Mouse (Mus musculus): Measurements from ENCODE around the gene Tmcc2. TPM values are rescaled to one million over a fixed set of nuclear protein-coding genes. Genes with fewer than 3 reads are reported as not detected.

Tmcc2 gene
- 21.0 and 26.1 TPM in 2 replicates for polyA plus RNA-seq (2015; fragmentation: Nextera tagmentation; extraction: Ambion mirVana)

DNA sequence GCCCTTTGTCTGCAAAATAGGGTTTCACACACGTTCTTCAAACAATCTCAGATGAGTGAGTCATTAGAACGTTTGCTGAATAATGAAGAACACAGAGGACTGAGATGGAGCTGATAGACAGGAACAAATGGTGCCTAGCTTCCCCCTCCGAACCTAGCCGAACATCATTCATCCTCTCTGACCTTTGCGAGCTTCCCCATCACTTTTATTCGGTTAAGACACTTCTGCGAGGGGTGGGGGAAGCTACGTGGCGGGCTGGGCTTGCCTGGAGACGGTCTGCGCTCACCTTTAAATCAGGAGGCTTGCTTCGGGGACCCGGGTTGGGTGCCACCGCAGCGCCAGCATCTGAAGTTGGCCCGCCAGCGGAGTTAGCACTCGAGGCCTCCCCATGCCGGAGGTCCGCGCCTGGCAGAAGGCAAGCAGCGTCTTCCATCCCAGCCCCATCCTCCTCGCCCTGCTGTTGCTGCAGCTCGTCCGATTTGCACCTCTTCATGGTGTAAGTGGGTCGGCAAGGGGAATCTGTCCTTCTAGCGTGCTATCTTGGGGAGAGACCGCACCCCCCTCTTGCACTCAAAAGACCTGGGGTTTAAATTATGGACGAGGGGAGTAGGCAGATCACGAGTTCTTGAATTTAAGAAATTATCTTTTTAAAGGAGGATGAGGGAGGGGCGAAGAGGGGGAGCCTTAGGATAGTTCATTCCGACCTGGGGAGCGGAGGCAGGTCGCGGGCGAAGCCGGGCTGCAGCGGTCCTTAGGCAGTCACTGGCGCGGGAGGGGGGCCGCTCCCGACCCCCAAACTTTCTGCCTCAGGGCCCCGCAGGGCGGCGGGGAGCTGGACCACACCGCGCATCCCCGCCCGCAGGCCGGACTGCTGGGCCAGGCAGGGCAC lies at the start of gene Tmcc2:
Gene Tmcc2 (minus strand): TSS at position 591 of the 889 bp plus-strand sequence.
- H3K36me3 ChIP-seq: no peaks in the 10 kb centered on the region
- peak within 1 kb of the TSS; percentile 97 for H3K9ac ChIP-seq (replicated peaks)
- H3K4me2 ChIP-seq (replicated peaks): peak within 1 kb of the TSS; percentile 91
- under 1% methylated on average over 40 of the region's 50 CpGs for WGBS
- peaks cover 59% of the 10 kb centered on the region for H3K4me1 ChIP-seq (replicated peaks)
- no peaks in the 10 kb centered on the region for H3K27me3 ChIP-seq
- peak; percentile 40 for ATAC-seq
- H3K4me3 ChIP-seq (replicated peaks): peak within 1 kb of the TSS; percentile 78
- H3K9me3 ChIP-seq: no peaks in the 10 kb centered on the region
- peak within 1 kb of the TSS; percentile 93 for H3K27ac ChIP-seq

DNA sequence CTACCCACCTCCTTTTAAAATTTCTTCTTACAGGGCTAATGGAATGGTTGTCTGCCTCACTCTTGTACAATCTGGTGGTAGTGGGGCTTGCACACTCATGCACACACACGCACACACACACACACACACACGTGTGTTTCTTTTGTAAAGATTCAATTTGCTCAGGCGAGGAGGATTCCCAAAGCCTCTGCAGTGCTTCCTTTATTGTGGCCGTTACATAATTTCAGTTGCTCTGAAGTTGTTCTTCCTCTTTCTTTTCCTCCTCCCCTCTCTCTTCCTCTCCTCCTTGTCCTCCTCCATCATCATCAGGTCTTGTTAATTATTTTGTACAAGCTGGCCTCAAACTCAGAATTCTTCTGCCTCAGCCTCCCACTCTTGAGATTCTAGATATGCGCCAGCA lies 46.3 kb upstream of the Tmcc2 start:
- Histone ChIP-seq H3K27me3 (no peaks in the 10 kb centered on the region), H3K9me3 (no peaks in the 10 kb centered on the region), H3K27ac (no peak overlapping the region), H3K4me3 (replicated peaks) (no peak overlapping the region), H3K36me3 (peaks cover 43% of the 10 kb centered on the region), H3K4me2 (replicated peaks) (no peak overlapping the region), H3K4me1 (replicated peaks) (peaks cover 6% of the 10 kb centered on the region; the same call in 1 of the 2 replicates), H3K9ac (replicated peaks) (no peak overlapping the region)
- ATAC-seq: no peak
- 88% methylated on average over 5 of the region's 5 CpGs for WGBS

GRCm38 (mm10) chr1:132436960-132437359 lies 45.9 kb upstream of the Tmcc2 start:
- Histone ChIP-seq H3K4me3 (replicated peaks) (no peak overlapping the region), H3K9me3 (no peaks in the 10 kb centered on the region), H3K27ac (no peak overlapping the region), H3K4me1 (replicated peaks) (peaks cover 7% of the 10 kb centered on the region), H3K36me3 (peaks cover 39% of the 10 kb centered on the region), H3K9ac (replicated peaks) (no peak overlapping the region), H3K27me3 (no peaks in the 10 kb centered on the region), H3K4me2 (replicated peaks) (no peak overlapping the region)
- no peak for ATAC-seq
- WGBS: 69% methylated on average over 1 of the region's 1 CpGs

DNA sequence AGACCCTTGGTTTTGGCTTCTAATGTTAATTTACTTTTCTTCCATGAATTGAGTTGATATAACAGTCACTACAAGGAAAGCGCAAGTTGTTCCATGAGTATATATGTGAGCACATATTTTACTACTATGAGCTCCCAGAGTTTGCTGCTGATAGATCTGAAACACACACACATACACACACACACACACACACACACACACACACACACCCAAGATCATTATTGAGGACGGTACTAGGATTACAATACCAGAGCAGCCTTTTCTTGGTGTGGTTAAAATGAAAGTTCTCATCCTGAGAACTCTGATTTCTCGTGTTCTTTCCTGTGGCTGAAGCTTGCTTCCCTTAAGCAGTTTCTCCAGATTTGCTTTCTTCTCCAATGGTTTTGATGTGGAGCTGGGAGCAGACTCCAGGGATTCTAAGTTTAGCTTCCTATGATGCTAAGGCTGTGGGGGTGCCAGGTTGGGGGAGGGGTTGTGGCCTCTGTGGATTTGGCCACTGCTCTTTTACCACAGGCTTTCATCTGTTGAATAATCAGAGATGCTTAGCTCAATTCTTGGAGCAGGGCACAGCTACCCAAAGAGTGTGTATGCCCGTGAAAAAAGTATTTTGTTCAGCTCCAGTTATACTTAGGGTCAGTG lies 45.4 kb upstream of the Tmcc2 start:
- H3K9ac ChIP-seq (replicated peaks): no peak overlapping the region
- no peak overlapping the region for H3K4me3 ChIP-seq (replicated peaks)
- no peak overlapping the region for H3K27ac ChIP-seq
- ATAC-seq: no peak
- H3K9me3 ChIP-seq: no peaks in the 10 kb centered on the region
- WGBS: 76% methylated on average over 4 of the region's 4 CpGs
- H3K36me3 ChIP-seq: peaks cover 35% of the 10 kb centered on the region
- peaks cover 12% of the 10 kb centered on the region for H3K4me1 ChIP-seq (replicated peaks)
- H3K4me2 ChIP-seq (replicated peaks): no peak overlapping the region
- H3K27me3 ChIP-seq: no peaks in the 10 kb centered on the region

- WGBS: 93% methylated on average over 12 of the region's 12 CpGs
- peaks cover 17% of the 10 kb centered on the region for H3K36me3 ChIP-seq
- no peaks in the 10 kb centered on the region for H3K9me3 ChIP-seq
- H3K4me2 ChIP-seq (replicated peaks): no peak overlapping the region
- no peak for ATAC-seq
- H3K27ac ChIP-seq: no peak overlapping the region
- H3K4me1 ChIP-seq (replicated peaks): peaks cover 25% of the 10 kb centered on the region
- no peak overlapping the region for H3K9ac ChIP-seq (replicated peaks)
- no peak overlapping the region for H3K4me3 ChIP-seq (replicated peaks)
- H3K27me3 ChIP-seq: no peaks in the 10 kb centered on the region
Measured at GRCm38 (mm10) chr1:132434032-132434431, 43.0 kb upstream of the Tmcc2 start.

GRCm38 (mm10) chr1:132433349-132433748 lies 42.3 kb upstream of the Tmcc2 start:
- WGBS: 68% methylated on average over 5 of the region's 5 CpGs
- Histone ChIP-seq H3K4me3 (replicated peaks) (no peak overlapping the region), H3K27ac (no peak overlapping the region), H3K9ac (replicated peaks) (no peak overlapping the region), H3K9me3 (no peaks in the 10 kb centered on the region), H3K4me1 (replicated peaks) (peaks cover 25% of the 10 kb centered on the region), H3K36me3 (peaks cover 17% of the 10 kb centered on the region), H3K27me3 (no peaks in the 10 kb centered on the region), H3K4me2 (replicated peaks) (no peak overlapping the region)
- no peak for ATAC-seq

DNA sequence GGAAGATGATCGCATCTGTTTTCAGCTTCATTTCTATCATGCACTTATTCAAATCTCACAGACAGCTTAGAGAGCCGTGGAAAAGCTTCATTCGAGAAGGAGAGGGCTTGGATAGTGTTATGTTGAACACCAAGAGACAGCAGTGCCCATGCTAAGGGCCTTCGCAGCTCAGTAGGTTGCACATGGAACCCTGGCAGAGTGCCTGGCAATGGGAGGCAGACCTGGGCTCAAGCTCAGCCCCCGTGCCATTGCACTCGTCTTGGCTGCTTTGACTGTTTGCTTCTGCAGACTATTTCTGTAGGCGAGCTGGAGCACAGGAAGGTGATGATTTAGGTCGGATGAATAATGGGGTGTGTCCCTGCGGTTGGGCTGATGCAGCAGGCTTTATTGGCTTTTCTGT lies 40.6 kb upstream of the Tmcc2 start:
- no peak for ATAC-seq
- peaks cover 25% of the 10 kb centered on the region for H3K4me1 ChIP-seq (replicated peaks)
- no peak overlapping the region for H3K4me3 ChIP-seq (replicated peaks)
- no peak overlapping the region for H3K4me2 ChIP-seq (replicated peaks)
- no peaks in the 10 kb centered on the region for H3K9me3 ChIP-seq
- peaks cover 17% of the 10 kb centered on the region for H3K36me3 ChIP-seq
- WGBS: 82% methylated on average over 9 of the region's 9 CpGs
- no peak overlapping the region for H3K9ac ChIP-seq (replicated peaks)
- H3K27me3 ChIP-seq: no peaks in the 10 kb centered on the region
- no peak overlapping the region for H3K27ac ChIP-seq

DNA sequence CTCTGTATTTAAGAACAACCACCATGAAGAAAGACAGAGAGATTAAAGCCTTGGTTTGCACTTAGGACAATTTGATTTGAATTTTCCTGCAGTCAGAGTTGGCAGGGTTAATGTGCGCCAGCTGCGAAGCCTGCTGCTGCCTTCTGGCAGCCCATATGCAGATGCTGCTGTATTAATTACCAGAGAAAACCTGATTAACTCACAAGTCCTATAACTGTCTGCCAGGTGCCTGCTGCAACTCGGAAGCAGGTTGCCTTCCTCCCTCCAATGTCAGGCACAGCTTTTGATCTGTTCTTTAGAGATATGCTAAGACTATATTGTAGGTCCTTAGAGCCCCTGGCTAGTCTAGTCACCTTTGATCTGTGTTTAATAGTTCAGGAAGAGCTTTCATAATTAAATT lies 39.7 kb upstream of the Tmcc2 start:
- no peak overlapping the region for H3K4me2 ChIP-seq (replicated peaks)

GRCm38 (mm10) chr1:132425600-132425999 lies 34.5 kb upstream of the Tmcc2 start:
- peaks cover 20% of the 10 kb centered on the region for H3K4me1 ChIP-seq (replicated peaks)
- H3K9me3 ChIP-seq: no peaks in the 10 kb centered on the region
- no peaks in the 10 kb centered on the region for H3K27me3 ChIP-seq
- peaks cover 5% of the 10 kb centered on the region; the same call in 1 of the 2 replicates for H3K36me3 ChIP-seq
- no peak overlapping the region for H3K4me3 ChIP-seq (replicated peaks)
- H3K4me2 ChIP-seq (replicated peaks): no peak overlapping the region
- ATAC-seq: no peak
- H3K27ac ChIP-seq: no peak overlapping the region
- no peak overlapping the region for H3K9ac ChIP-seq (replicated peaks)

More for the DNA sequence above, 39.7 kb upstream of the Tmcc2 start:
- H3K27ac ChIP-seq: no peak overlapping the region; the same call in 1 of the 2 replicates
- H3K27me3 ChIP-seq: no peaks in the 10 kb centered on the region
- peaks cover 14% of the 10 kb centered on the region for H3K36me3 ChIP-seq
- no peaks in the 10 kb centered on the region for H3K9me3 ChIP-seq
- H3K4me3 ChIP-seq (replicated peaks): no peak overlapping the region
- no peak overlapping the region for H3K9ac ChIP-seq (replicated peaks)
- 0 out of 2 replicates have a peak, but pooled peaks have one; percentile 50 for ATAC-seq
- H3K4me1 ChIP-seq (replicated peaks): peaks cover 31% of the 10 kb centered on the region
- 46% methylated on average over 3 of the region's 3 CpGs for WGBS

GRCm38 (mm10) chr1:132422912-132423696 lies 32.0 kb upstream of the Tmcc2 start:
- Histone ChIP-seq H3K36me3 (peaks cover 5% of the 10 kb centered on the region; the same call in 1 of the 2 replicates), H3K9ac (replicated peaks) (no peak overlapping the region), H3K4me2 (replicated peaks) (no peak overlapping the region), H3K4me3 (replicated peaks) (no peak overlapping the region), H3K9me3 (no peaks in the 10 kb centered on the region), H3K4me1 (replicated peaks) (peaks cover 33% of the 10 kb centered on the region), H3K27ac (no peak overlapping the region), H3K27me3 (no peaks in the 10 kb centered on the region)
- 97% methylated on average over 5 of the region's 5 CpGs for WGBS
- no peak for ATAC-seq

DNA sequence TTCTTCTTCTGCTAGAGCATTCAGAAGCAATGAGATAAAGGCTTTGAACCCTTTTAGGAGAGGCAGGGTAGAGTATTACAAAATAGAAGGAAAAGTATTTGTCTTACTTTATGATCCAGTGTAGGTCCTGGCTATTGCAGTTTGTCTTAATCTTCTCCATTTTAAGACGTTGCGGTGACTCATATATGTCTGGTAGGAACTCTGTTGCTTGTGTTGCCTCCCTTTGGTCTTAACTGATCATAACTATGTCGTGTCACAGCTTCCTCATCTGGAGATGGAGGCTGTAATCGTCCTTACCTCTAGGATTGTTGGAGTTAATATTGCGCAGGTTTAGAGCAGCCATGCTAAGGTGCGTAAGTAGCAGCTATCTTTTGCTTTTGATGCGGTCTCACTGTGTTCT lies 29.6 kb upstream of the Tmcc2 start:
- H3K4me1 ChIP-seq (replicated peaks): peaks cover 30% of the 10 kb centered on the region
- no peak overlapping the region for H3K27ac ChIP-seq
- H3K4me3 ChIP-seq (replicated peaks): no peak overlapping the region
- H3K36me3 ChIP-seq: peaks cover 5% of the 10 kb centered on the region; the same call in 1 of the 2 replicates
- H3K9ac ChIP-seq (replicated peaks): no peak overlapping the region
- ATAC-seq: no peak
- H3K4me2 ChIP-seq (replicated peaks): no peak overlapping the region
- no peaks in the 10 kb centered on the region for H3K9me3 ChIP-seq
- WGBS: 88% methylated on average over 7 of the region's 7 CpGs
- H3K27me3 ChIP-seq: no peaks in the 10 kb centered on the region
